Mouse (Mus musculus) embryonic fibroblast, embryonic 13.5 days (primary cell): ENCODE results near the gene Cpne1.

ENCODE experiments used
- CTCF ChIP-seq: IDR thresholded peaks from 2 replicates; pipeline ENCODE4 v1.5.1; 2011; ENCODE audit warnings: mild to moderate bottlenecking, control low read depth, low read length, moderate library complexity, borderline replicate concordance; ENCODE audit not compliant: insufficient read depth
- POLR2A ChIP-seq: IDR thresholded peaks from 2 replicates; pipeline ENCODE4 v1.6.1; 2011; ENCODE audit warnings: low read depth, mild to moderate bottlenecking, control low read depth, low read length, moderate library complexity

DNA sequence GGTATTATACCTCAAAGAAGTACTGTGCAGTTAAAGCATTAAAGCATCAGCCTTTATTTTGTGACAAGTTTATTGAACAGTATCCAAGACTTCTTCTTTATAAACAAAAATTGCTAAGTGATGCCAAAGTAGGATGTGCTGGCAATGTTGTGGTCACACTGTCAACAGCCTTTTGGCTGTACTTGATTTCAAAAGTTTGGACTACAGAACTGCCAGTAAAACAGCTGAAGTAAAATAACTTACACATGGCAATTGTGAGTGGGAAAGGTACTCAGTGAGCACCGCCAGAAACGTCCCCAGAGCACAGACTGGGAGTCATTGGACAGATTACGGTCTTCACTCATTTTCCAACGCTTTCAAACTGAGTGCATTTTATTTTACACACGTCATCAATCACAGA, 19.8 kb downstream of the Cpne1 start:
- TF ChIP-seq CTCF (no peak), POLR2A (no peak)
